Mouse (Mus musculus) cerebellum, adult 9-10 months (tissue): ENCODE data around the gene Stn1.

Experiments
- DNase-seq: peaks from one replicate; pipeline ENCODE4 v3.0.0; 2022

Gene Stn1

DNA sequence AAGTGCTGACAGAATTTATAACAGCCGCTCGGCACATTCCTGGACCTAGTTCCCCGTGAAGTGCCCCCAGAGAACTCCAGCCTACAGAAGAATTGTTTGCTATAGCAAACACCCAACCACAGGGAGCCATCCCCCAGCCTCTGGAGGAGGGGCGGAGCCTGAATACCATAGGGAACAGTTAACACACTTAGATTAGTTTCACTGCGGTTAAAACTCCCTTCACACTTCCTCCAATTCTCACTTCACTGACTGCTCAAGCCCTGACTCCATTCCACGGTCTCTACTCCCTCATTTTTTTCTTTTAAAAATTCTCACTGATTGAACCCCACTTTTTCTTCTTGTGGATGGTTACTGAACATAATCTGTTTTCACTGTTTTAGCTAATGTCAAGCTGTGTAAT is 1.5 kb upstream of the Stn1 start:
- DNase-seq = no peak

DNA sequence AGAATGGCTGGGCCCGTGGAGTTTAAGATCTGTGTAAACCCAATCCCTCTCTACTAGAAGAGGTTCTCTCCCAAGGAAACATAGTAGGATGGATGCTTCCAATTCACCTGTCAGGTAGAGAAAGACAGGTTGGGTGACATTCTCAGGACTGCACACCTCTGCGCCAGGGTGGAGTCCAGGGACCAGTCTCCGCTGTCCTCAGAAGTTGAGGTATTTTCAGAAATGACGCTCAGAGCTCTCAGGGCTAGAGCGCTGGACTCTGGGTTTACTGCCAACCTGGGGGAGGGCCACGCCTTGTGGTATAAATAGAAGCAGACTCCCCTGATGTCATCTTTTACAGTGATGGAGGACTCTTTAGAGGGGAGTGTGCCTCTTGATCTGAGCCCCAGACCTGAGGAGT is 572 bp upstream of the Stn1 start:
- peak; percentile 15 for DNase-seq

DNA sequence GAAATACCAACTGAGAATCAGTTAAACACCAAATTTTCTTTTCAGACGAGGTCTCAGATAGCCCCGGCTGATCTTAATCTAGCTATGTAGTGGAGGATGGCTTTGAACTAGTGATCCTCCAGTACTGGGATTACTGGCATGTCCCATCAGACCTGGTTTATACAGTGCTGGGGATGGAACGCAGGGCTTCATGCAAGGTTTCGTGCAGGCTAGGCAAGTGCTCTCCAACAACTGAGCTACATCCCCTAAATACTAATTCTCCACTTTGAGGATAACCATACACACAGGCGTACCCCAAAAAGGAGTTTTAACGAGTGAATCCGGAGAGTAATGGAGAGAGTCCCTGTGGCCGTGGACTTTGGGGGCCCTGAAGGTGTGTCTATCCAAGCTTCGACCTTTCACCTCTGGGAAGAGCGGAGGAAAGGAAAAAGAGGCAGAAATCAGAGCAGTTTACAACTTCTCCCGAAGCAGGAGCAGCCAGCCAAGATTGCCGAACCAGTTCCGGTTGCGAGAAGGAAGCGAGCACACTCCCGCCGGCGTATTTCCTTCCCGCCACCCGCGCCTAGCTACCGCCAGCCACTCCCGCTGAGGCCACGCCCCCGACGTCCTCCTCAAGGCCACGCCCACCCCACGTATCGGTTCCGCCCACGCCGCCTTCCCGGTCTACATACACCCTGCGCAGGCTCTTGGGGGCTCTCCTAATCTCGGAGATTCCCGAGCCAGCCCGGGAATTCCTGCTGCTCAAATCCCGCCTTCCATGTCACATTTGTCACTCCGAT is 597 bp downstream of the Stn1 start:
- DNase-seq = peak; percentile 96

DNA sequence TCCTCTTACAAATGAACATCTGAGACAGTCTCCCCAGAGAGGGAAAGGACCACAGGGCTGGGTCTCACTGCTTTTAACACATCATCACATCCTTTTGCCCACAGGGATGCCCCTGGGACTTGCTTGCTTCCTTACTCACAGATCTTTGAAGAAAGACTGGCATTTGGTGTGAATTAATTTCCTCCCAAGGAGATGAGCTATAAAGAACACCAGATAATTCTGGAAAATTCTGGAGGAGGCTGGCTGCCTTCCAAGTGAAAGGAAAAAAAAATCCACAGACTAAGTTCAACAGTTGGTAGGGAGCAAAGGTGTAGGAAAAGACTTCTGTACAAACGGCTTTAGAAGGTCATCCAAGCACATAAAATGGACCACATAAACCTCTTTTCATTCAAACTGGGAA is 3.2 kb downstream of the Stn1 start:
- no peak for DNase-seq

DNA sequence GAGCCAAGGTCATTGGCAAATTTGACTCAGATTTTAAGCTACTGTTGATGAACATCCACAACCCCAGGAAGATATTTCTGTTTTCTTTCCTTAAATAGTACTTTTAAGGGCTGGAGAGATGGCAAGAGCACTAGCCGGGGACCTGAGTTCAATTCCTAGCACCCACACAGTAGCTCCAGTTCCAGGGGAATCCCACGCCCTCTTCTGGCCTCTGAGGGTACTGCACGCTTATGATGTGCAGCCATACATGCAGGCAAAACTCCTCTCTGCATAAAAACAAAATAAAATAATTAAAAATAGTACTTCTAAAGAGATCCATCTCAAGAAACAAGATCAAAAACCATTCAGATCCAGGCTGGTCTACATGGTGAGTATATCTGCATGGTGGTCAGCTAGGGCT is 4.9 kb downstream of the Stn1 start:
- DNase-seq = no peak

DNA sequence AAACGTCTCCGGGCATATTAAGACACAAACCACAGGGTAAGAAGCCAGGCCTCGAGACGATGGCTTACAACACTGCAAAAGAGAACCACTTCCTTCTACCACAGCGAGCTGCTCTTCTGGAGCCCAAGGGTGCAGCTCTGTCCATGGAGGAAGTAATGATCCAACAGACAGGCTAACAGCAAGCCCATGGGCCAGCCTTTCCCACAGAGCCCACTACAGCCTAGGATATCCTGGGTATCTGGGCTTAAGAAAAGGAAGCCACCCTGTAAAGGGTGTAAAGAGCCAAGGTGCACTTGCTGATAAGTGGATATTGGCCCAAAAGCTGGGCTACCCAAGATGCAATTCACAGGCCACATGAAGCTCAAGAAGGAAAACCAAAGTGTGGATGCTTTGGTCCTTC is 6.0 kb downstream of the Stn1 start:
- DNase-seq = no peak

DNA sequence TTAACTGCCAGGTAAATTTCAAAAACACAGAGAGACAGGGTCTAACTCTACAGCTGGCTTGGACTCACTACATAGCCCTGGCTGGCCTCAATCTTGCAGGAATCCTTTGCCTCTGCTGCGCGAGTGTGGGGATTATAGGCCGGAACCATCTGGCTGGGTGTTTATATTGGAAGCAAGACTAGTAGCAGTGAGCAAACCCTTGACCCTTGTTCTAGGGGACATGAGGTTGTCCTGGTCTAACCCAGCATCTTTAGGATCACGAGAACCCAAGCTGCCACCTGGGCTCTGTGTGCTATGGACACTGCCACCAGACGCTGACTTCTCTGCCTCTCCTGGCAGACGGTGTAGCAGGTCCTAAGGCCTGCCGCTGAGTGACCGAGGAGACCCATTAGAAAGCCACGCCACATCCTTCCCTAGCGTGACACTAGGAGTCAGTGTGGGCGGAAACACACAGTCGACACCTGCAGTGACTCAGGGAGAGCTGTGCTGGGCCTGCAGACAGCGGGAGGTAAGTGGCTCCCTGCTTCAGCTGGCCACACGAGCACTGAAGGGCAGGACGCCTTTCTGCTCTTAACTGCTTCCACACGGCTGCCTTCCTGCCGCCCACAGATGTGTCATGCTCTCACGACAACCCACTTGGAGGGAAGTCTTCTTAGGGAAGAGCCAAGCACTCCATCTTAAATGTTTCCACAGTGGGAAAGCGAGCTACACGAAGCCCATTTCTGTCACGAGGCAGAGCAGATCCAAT is 10.9 kb downstream of the Stn1 start:
- no peak for DNase-seq

DNA sequence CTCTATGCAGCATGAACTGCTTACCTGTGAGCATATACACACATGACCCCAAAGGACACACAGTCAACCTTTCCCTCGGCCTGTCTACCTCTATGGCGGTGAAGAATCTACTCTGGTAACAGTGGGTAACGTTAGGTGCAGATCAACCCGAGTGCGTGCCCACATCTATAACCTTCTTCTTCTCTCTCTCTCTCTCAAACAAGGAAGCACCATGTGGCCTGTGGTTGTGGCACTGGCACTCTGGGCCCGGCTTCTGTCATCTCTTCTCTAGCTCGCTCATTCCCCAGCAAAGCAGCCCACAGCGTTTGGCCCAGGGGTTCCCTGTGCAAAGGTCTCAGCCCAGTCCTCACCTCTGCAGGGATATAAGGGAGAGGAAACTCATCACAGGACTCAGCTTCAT is 12.4 kb downstream of the Stn1 start:
- no peak for DNase-seq

DNA sequence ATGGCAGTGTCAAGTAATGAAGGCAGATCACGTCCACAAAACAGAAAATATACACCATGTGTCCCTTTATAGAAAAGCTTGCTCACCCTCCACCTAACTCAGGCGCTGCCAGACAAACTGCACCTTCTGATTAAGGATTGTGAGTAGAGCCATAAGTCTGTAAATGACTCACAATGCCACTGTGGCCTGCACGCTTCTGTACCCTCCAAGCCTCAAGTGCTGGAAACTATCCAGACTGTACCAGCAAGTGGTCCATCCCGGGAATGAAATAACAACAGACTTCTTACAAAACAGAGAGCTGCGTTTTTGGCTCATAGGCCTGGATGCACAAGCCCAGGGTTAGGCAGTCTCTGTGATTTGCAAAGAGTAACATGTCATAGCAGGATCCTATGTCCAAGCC is 15.9 kb downstream of the Stn1 start:
- DNase-seq = no peak

DNA sequence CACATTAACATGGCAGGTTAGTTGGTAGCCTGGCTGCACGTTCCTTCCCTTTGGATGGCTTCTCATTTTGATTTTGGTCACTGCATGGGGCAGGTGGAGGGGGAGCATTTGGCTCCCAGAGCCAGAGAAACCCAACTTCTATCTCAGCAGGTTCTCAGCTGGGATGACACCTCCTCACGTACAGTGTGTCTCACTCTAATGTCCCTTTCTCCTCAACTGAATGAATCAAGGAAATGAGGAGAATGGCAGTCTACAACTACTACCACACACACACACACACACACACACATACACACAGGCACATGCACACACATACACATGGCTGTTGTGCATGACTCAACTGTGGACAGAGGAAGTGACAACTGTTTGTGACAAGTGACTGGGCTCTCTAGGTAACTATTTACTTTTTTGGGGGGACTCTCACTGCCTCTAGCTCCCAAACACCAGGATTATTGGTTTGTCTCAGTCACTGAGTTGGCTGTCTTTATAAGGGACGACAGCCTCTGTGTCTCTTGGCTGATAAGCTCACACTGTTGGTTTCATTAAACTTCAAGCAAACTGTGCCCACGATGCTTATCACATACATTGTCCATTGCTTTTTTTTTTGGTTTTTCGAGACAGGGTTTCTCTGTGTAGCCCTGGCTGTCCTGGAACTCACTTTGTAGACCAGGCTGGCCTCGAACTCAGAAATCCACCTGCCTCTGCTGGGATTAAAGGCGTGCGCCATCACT is 18.0 kb downstream of the Stn1 start:
- no peak for DNase-seq

DNA sequence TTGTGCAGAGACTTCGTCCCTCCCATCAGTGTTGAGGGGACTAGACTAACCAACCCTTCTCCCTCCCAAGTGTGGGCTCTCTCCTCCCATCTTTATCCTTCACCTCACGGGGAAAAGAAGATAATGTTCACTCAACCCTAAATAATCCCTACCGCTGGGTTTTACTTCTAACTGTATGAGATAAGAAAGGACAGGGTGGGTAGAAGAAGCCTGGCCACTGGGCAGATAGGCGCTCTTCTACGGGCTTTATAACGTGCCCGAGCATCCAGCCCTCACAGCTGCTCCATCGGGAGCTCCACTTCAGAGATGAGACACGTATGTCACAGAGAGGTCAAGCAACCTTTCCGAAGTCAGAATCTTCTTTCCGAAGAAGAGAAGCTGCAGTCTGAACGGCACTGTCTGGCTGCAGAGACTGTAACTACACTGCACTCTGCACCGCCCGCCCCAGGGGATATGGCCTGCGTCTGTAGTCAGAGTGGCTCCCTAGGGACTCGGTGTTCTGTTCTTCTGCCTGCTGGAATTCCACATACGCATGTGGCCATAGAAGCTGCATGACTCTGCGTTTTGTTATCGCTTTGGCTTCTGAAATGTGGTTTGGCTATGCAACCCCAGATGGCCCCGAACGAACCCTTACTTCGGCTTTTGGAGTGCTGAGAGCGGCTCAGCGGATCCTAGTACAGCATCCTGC is 18.7 kb downstream of the Stn1 start:
- no peak for DNase-seq

DNA sequence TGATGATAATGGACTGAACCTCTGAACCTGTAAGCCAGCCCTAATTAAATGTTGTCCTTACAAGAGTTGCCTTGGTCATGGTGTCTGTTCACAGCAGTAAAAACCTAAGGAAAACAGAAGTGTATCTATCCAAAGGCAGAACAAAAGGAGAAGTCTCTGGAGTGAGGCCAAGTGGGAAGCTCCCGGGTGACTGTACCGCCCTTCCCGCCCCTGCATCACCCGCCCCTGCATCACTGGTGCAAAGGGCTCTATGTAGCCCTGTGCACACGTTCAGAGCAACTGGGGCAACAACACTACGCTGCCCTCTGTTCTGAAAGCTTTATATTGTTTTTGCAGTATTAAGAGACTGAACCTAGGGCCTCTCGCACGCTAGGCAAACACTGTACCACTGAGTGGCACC is 19.7 kb downstream of the Stn1 start:
- no peak for DNase-seq

DNA sequence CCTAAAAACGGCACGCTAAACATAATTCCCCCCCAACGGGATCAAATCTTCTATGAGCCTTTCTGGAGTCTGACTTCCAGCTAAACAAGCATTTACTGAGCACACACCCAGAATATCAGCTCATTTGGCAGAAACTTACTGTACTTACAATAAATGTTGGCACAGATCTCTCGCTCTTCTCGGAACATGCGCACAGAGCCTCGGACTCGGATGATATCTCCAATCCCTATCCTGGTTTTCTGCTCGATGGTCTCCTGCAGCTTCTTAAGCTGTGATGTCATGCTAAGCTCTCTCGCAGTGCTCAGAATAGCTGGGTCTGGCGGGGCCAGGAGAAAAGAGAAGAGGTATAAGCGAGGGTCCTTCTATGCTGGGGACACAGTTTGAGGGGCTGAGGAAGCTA is 20.4 kb downstream of the Stn1 start:
- DNase-seq = no peak

DNA sequence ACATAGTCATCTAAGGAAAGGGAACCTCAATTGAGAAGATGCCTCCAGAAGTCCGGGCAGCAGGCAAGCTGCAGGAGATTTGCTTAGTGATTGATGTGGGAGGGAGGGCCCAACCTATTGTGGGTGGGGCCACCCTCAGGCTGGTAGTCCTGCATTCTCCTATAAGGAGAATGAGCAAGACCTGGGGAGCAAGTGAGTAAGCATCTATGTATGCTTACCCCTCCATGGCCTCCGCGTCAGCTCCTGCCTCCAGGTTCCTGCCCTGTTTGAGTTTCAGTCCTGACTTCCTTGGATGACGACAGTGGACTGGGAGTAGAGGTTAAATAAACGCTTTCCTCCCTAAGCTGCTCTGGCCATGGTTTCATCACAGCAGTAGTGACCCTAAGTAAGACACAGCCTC is 22.2 kb downstream of the Stn1 start:
- no peak for DNase-seq

DNA sequence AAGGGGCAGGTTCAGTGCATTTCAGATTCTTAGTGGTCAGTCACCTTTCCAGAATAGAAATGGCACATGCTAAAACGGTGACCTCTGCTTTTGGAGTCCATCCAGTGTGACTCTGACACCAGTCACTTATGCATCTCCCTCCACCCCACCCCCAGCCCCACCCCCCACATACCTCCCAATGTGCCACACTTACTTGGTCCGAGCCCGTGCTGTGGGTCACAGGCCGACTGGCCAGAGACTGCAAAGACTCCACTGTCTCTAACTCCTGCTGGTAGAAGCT is 23.7 kb downstream of the Stn1 start:
- no peak for DNase-seq

DNA sequence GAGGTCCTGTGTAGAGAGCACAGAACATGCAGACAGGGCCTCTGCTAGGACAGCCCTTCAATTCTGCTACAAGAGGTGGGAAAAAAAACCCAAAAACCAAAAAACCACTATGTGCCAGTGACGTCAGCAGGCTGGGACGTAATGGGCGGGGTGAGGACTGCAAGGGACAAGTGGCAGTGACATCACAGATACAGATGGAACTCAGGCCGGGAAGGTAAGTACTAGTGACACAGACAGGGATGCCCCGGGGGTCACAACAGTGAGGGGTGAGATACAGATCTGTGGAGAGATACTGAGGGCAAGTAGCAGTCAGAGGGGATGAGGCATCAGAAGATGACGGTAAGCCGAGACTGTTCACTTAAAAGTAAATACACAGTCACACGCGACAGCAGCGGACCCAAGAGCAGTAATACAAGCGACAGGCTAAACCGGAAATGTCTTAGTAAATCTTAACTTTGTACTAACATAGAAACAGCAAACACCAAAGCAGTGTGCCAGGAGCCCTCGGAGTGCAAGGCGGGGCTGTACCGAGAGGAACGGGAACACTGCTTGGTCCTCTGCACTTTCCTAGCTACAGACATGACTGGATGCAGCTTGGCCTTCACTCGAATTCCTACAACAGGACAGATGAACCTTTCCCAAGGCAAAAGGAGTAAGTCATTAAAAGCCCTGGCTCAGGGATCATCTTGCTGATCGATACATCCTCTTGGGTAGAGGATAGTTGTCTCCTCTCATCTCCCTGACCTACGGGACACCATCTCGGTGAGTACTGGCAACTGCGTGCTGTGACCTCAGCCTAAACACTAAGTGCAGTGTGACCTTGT is 24.3 kb downstream of the Stn1 start:
- no peak for DNase-seq

DNA sequence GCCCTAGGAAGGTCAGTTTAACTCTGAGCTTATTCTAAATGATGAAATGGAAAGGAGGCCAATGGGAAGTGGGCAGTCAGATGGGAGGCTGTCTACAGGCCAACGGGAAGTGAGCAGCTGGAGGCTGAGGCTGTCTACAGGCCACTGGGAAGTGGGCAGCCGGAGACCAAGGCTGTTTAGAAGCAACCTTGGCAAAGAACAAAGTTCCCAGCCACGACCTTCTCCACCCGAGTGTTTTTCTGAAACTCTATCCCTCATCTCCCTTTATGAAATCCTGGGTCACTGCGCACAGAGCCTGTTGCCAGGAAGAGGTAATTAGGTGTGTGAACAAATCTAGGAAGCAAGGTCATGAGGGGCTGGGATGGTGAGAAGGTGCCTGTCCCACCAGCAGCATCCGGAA is 25.3 kb downstream of the Stn1 start:
- DNase-seq = no peak

DNA sequence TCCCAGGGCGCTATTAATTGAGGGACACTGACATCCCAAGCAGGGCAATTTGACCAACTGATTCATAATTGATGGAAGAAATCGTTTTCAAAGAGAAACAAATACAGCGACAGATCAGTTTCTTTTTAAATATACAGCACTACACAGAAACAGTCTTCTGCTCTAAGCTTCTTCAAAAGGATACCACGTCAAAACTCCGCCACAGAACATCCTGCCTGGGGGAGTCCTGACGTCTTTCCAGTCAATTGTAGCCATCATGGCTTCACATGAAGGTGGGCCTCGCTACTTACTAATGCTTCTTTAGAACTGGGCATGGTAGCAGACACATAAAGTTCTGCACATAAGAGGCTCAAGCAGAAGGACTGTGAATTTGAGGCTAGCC is 26.0 kb downstream of the Stn1 start:
- no peak for DNase-seq

DNA sequence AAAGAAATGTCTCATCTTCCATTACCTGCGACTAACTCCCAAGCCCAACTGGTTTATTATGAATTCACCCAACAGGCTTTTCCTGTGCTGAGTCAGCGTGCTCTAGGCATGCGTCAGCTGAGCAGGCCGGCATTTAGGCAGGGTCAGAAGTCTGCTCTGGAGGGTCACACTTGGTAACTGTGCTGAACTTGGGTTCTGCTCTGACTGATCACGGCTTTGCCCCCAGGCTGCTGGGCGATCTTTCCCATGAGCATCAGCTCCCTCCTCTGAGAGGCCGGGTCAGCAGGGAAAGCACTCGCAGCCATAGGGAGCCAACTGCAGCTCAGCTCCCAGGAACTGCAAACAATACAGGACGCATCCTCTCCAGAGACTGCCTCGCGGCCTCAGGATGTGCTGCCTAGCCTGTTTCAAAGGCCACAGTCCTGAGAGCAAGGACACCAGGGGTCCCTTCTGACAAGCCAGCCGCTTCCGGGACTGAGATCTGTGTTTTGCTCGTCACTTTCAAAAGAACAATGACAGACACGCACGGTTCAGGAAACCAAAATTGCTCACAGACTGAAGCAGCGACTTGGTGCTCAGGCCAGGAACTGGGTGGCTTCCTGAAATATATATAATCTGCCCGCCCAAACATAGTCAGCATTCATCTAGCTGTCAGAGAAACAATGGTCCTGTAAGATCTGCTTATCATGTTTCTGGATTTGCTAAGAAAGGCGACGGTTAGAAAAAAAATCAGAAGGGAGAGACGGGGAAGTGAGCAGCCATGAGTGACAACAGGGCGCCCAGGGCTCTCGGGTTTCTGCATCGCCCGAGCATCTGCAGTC is 26.6 kb downstream of the Stn1 start:
- no peak for DNase-seq

DNA sequence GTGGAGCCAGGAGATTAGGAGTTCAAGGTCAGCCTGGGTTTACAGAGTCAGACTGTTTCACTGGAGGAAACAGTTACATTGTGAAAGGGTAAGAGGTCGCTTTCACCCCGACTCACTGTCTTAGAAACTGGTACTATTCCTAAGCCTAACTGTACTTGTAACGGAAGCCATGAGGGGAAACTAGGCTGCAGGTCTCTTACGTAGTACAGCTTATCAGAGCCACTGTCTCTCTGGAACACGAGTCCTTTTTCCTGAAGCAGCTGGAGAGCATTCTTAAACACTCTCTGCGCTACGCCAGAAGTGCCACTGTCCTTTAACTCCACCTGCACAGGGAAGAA is 27.2 kb downstream of the Stn1 start:
- DNase-seq = no peak

DNA sequence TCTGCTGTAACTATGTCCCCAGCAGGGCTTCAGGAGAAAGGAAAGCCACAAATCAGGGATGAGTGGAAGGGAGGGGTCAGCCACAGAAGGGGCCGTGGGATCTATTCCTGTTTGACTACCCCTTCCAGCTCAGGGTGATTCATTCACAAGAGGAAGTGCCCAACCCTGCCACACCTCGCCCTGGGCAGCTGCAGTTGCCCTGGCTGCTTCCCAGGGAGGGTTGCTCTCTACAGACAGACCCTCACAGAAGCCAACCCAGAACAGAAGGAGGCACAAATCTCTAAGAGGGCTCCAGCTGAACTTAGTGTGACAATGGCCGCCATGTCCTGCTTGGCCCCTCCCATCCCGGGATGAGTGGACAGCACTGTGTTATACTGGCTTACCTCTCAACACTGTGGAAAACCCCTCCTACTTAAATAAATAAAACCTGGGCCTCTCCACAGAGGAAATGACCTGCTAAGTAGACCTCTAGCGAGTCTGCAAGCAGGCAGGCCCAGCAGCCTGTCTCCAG is 28.5 kb downstream of the Stn1 start:
- no peak for DNase-seq

DNA sequence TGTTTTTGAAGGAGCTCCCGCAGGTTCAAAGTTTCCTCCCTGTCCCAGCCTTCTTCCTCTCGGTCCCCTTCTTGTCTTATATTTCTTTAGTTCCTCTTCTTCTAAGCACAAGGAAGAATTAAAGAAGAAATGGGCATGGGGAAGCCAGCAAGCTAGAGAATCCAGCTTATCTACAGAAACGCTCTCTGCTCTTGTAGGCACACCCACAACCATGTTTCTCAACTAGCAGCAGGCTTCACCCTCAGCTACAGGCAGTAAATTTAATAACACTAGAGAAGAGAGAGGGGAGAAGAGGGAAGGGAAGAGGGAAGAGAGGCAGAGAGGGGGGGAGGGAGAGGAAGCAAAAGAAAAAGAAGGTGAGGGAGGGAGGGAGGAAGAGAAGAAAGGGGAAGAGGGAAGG is 29.1 kb downstream of the Stn1 start:
- no peak for DNase-seq
